Mouse (Mus musculus) midbrain, embryonic 12.5 days (tissue): Measurements from ENCODE around the gene Afg1l. TPM values are rescaled to one million over a fixed set of nuclear protein-coding genes. Genes with fewer than 3 reads are reported as not detected.

ENCODE experiments used
- ATAC-seq: fragments of 200-750 bp; cut with Nextera tagmentation; 2 replicates; pipeline ENCODE4 v1.8.0; 2017; ENCODE audit warnings: low read depth, moderate TSS enrichment, moderate library complexity; ENCODE audit not compliant: low FRiP score
- H3K27ac ChIP-seq: fragments of 300-500 bp; sonication (generic); replicated peaks from 2 replicates; pipeline ENCODE4 v1.5.1; 2016; ENCODE audit warnings: mild to moderate bottlenecking
- H3K27me3 ChIP-seq: fragments of 300-500 bp; sonication (generic); 2 replicates; pipeline ENCODE4 v1.6.1; 2016; ENCODE audit warnings: mild to moderate bottlenecking
- H3K36me3 ChIP-seq: fragments of 300-500 bp; sonication (generic); 2 replicates; pipeline ENCODE4 v1.6.1; 2016
- H3K4me1 ChIP-seq: fragments of 300-500 bp; sonication (generic); 2 replicates; pipeline ENCODE4 v1.6.1; 2016
- H3K4me2 ChIP-seq: fragments of 300-500 bp; sonication (generic); replicated peaks from 2 replicates; pipeline ENCODE4 v1.6.1; 2016; ENCODE audit warnings: mild to moderate bottlenecking, moderate library complexity
- H3K4me3 ChIP-seq: fragments of 300-500 bp; sonication (generic); 2 replicates; pipeline ENCODE4 v1.5.1; 2016; ENCODE audit warnings: mild to moderate bottlenecking
- H3K9ac ChIP-seq: fragments of 300-500 bp; sonication (generic); replicated peaks from 2 replicates; pipeline ENCODE4 v1.6.1; 2016; ENCODE audit warnings: mild to moderate bottlenecking, moderate library complexity
- H3K9me3 ChIP-seq: fragments of 300-500 bp; sonication (generic); 2 replicates; pipeline ENCODE4 v1.6.1; 2016; ENCODE audit warnings: mild to moderate bottlenecking
- WGBS: fragments of 180-500 bp; shearing (Covaris S2); methylation state at CpG from one replicate; pipeline ENCODE4 v1.1.7; 2016; 5-methylcytosine and 5-hydroxymethylcytosine counted together
- polyA plus RNA-seq: library from polyadenylated mRNA; unstranded; fragments of >200 nt; fragmentation: Nextera tagmentation; extraction: Ambion mirVana; gene quantifications from 2 replicates; pipeline ENCODE4 v1.2.1, GENCODE M21; 2016

The Afg1l gene
- polyA plus RNA-seq, 1 experiment from 2014 or later: 4.8 TPM

GRCm38 (mm10) chr10:42287666-42288065, 190.7 kb downstream of the Afg1l start:
- Histone ChIP-seq H3K9ac (no peak overlapping the region), H3K4me3 (no peak overlapping the region), H3K27ac (no peak overlapping the region), H3K27me3 (no peaks in the 10 kb centered on the region), H3K9me3 (peaks cover 12% of the 10 kb centered on the region), H3K4me2 (no peak overlapping the region), H3K36me3 (no peaks in the 10 kb centered on the region), H3K4me1 (no peaks in the 10 kb centered on the region)
- no peak for ATAC-seq
- 59% methylated on average over 1 of the region's 1 CpGs for WGBS

- H3K27me3 ChIP-seq: peaks cover 35% of the 10 kb centered on the region
- peak overlapping the region; percentile 85 for H3K4me3 ChIP-seq
- H3K4me2 ChIP-seq: peak overlapping the region; percentile 99
- peak; percentile 17 for ATAC-seq
- peak overlapping the region; percentile 60 for H3K9ac ChIP-seq
- peak overlapping the region; percentile 95 for H3K27ac ChIP-seq
- 2% methylated on average over 36 of the region's 38 CpGs for WGBS
- H3K4me1 ChIP-seq: peaks cover 20% of the 10 kb centered on the region
- no peaks in the 10 kb centered on the region for H3K36me3 ChIP-seq
- H3K9me3 ChIP-seq: no peaks in the 10 kb centered on the region
Measured at GRCm38 (mm10) chr10:42278307-42278850, 200.0 kb downstream of the Afg1l start.

GRCm38 (mm10) chr10:42277476-42278306, 200.7 kb downstream of the Afg1l start:
- H3K4me3 ChIP-seq: peak overlapping the region; percentile 85
- under 1% methylated on average over 76 of the region's 78 CpGs for WGBS
- no peaks in the 10 kb centered on the region for H3K9me3 ChIP-seq
- peak overlapping the region; percentile 76 for H3K9ac ChIP-seq
- peak overlapping the region; percentile 99 for H3K4me2 ChIP-seq
- peak; percentile 92 for ATAC-seq
- H3K27me3 ChIP-seq: peaks cover 39% of the 10 kb centered on the region
- no peaks in the 10 kb centered on the region for H3K36me3 ChIP-seq
- peak overlapping the region; percentile 95 for H3K27ac ChIP-seq
- peaks cover 20% of the 10 kb centered on the region for H3K4me1 ChIP-seq

- Histone ChIP-seq H3K4me2 (peak within 1 kb of the TSS; percentile 99), H3K9me3 (no peaks in the 10 kb centered on the region), H3K4me1 (peaks cover 20% of the 10 kb centered on the region), H3K9ac (peak within 1 kb of the TSS; percentile 76), H3K27ac (peak within 1 kb of the TSS; percentile 95), H3K4me3 (peak within 1 kb of the TSS; percentile 85), H3K36me3 (no peaks in the 10 kb centered on the region), H3K27me3 (peaks cover 38% of the 10 kb centered on the region)
- peak; percentile 71 for ATAC-seq
- under 1% methylated on average over 70 of the region's 88 CpGs for WGBS
Measured at GRCm38 (mm10) chr10:42276507-42277345, 201.6 kb downstream of the Afg1l start, which contains the start of gene Foxo3. Foxo3 (minus strand) TSS chr10:42276755.

- Histone ChIP-seq H3K9me3 (no peaks in the 10 kb centered on the region), H3K27ac (peak overlapping the region; percentile 95), H3K9ac (peak overlapping the region; percentile 76), H3K4me1 (peaks cover 20% of the 10 kb centered on the region), H3K4me2 (peak overlapping the region; percentile 99), H3K36me3 (no peaks in the 10 kb centered on the region), H3K27me3 (peaks cover 32% of the 10 kb centered on the region), H3K4me3 (peak overlapping the region; percentile 85)
- under 1% methylated on average over 38 of the region's 40 CpGs for WGBS
- no peak for ATAC-seq
Measured at GRCm38 (mm10) chr10:42275871-42276501, 202.4 kb downstream of the Afg1l start.

GRCm38 (mm10) chr10:42275401-42275870, 202.9 kb downstream of the Afg1l start:
- Histone ChIP-seq H3K4me1 (peaks cover 20% of the 10 kb centered on the region), H3K9me3 (no peaks in the 10 kb centered on the region), H3K9ac (peak overlapping the region; percentile 76), H3K4me2 (peak overlapping the region; percentile 99), H3K27me3 (peaks cover 32% of the 10 kb centered on the region), H3K27ac (peak overlapping the region; percentile 95), H3K4me3 (peak overlapping the region; percentile 85), H3K36me3 (no peaks in the 10 kb centered on the region)
- ATAC-seq: no peak
- 0% methylated on average over 34 of the region's 54 CpGs for WGBS

- Histone ChIP-seq H3K27me3 (peaks cover 28% of the 10 kb centered on the region), H3K36me3 (0 out of 2 replicates have a peak, but pooled peaks cover under 1% of the 10 kb centered on the region), H3K4me1 (peaks cover 20% of the 10 kb centered on the region), H3K9ac (peak overlapping the region; percentile 76), H3K9me3 (no peaks in the 10 kb centered on the region), H3K4me2 (peak overlapping the region; percentile 99), H3K4me3 (peak overlapping the region; percentile 85), H3K27ac (0 out of 2 replicates have a peak overlapping the region, but pooled peaks have one; percentile 95)
- under 1% methylated on average over 65 of the region's 65 CpGs for WGBS
- no peak for ATAC-seq
Measured at GRCm38 (mm10) chr10:42274712-42275400, 203.5 kb downstream of the Afg1l start.

GRCm38 (mm10) chr10:42273760-42274691, 204.3 kb downstream of the Afg1l start:
- Histone ChIP-seq H3K9me3 (no peaks in the 10 kb centered on the region), H3K27ac (no peak overlapping the region), H3K4me3 (peak overlapping the region; percentile 85), H3K9ac (peak overlapping the region; percentile 76), H3K27me3 (peaks cover 22% of the 10 kb centered on the region), H3K36me3 (0 out of 2 replicates have a peak, but pooled peaks cover 3% of the 10 kb centered on the region), H3K4me1 (peaks cover 27% of the 10 kb centered on the region), H3K4me2 (peak overlapping the region; percentile 99)
- ATAC-seq: no peak
- 3% methylated on average over 21 of the region's 21 CpGs for WGBS

- H3K36me3 ChIP-seq: 0 out of 2 replicates have a peak, but pooled peaks cover 3% of the 10 kb centered on the region
- no peaks in the 10 kb centered on the region for H3K9me3 ChIP-seq
- WGBS: 63% methylated on average over 6 of the region's 6 CpGs
- peak overlapping the region; percentile 99 for H3K4me2 ChIP-seq
- ATAC-seq: no peak
- H3K27ac ChIP-seq: no peak overlapping the region
- peaks cover 22% of the 10 kb centered on the region for H3K27me3 ChIP-seq
- no peak overlapping the region for H3K9ac ChIP-seq
- H3K4me1 ChIP-seq: peaks cover 27% of the 10 kb centered on the region
- H3K4me3 ChIP-seq: peak overlapping the region; percentile 85; the same call in 1 of the 2 replicates
Measured at GRCm38 (mm10) chr10:42273403-42273759, 205.0 kb downstream of the Afg1l start.
